Mouse (Mus musculus): ENCODE results near the gene Col5a1. TPM values are rescaled to one million over a fixed set of nuclear protein-coding genes. Genes with fewer than 3 reads are reported as not detected.

Gene Col5a1
- polyA plus RNA-seq, 1 experiment: not detected

DNA sequence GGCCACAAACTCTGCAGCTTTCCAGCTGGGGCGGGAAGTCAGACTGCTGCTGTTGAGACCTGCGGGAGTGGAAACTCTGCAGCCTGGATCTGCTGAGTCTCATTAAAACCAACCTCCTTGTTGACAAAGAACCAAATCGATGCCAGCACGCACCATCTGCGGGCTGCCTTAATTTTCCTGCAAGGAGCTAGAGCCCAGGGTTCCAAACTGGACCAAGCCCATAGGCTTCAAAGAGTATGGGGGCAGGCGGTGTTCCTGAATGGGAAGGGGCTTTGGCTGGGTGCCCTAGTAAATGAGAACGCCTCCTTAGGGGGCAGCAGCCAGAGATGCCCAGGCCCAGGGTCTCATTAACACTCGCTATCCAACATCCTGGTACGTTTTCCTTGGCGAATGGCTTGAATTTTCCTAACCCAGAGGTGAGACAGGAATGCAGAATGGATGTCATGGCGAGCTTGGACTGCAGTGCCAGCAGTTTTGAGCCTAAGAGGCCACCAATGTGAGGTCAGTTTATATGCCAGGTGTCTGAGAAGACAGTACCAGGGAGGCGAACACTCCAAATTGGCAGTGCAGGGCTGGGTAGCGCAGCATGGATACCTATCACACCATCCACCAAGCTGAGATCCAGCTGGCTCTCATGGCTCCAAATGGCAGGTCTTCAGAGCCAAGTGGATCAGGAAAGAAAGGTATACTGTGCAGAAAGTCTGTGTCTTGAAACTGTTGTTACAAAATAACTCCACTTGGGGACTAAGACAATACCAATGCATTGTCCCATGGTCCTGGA lies 9.3 kb upstream of the Col5a1 start:
- Histone ChIP-seq H3K4me1 (ENCODE audit: control insufficient read depth, insufficient read depth, low read length) (peaks cover 2% of the 10 kb centered on the region; the same call in 1 of the 2 replicates), H3K4me3 (ENCODE audit: insufficient read depth, low read depth, low read length) (no peak overlapping the region), H3K27ac (ENCODE audit: insufficient read depth, low read depth, low read length) (no peak overlapping the region)
- WGBS: 65% methylated on average over 13 of the region's 13 CpGs
- TF ChIP-seq CTCF (IDR thresholded peaks at IDR 0.05; ENCODE audit: insufficient read depth, low read depth, low read length): no peak
- no peak for TF ChIP-seq POLR2A (IDR thresholded peaks at IDR 0.05; ENCODE audit: insufficient read depth, low read depth, low read length)

DNA sequence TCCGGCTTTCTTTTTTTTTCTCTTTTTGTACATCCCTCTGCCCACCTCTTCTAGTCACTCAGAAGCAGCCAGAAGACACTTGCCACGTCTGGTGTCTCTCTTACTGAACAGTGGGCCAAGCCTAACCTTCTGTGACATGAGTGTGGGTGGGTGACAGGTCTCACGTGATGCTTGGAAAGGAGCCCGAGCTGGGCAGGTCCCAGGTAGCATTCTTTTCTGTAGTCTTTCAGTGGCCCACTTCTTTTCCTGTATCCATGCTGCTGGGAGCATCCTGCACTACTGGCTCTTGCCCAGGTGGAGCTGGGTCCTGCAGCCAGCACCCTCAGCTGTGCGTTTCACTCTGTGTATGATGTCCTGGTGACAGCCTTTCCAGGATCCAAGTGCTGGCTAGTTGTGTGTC lies 8.2 kb upstream of the Col5a1 start:
- Histone ChIP-seq H3K4me1 (ENCODE audit: control insufficient read depth, insufficient read depth, low read length) (peaks cover 2% of the 10 kb centered on the region; the same call in 1 of the 2 replicates), H3K4me3 (ENCODE audit: insufficient read depth, low read depth, low read length) (no peak overlapping the region), H3K27ac (ENCODE audit: insufficient read depth, low read depth, low read length) (no peak overlapping the region)
- TF ChIP-seq CTCF (IDR thresholded peaks at IDR 0.05; ENCODE audit: insufficient read depth, low read depth, low read length) (no peak), POLR2A (IDR thresholded peaks at IDR 0.05; ENCODE audit: insufficient read depth, low read depth, low read length) (no peak)
- WGBS: 92% methylated on average over 5 of the region's 5 CpGs

DNA sequence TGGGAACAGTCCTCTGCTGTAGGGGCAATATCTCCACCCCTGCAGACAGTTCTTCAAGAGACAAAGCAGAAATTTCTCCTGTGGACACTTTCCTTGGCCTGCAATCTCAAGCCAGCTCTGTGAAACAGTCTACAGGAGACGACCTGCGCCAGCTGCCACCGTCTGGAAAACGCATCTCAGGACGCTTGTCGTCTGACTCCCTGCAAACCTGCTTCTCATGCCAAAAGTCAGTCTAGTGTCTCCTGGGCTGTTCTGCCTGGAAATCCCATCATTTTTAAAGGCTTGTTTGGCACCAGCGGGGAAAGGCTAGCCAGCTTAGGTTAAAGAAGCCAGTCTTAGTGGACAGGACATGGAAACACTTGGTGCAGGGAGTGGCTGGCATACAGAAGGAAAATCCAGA lies 2.9 kb upstream of the Col5a1 start:
- TF ChIP-seq POLR2A (IDR thresholded peaks at IDR 0.05; ENCODE audit: insufficient read depth, low read depth, low read length) (no peak), CTCF (IDR thresholded peaks at IDR 0.05; ENCODE audit: insufficient read depth, low read depth, low read length) (no peak)
- H3K4me3 ChIP-seq (ENCODE audit: insufficient read depth, low read depth, low read length): no peak overlapping the region
- 96% methylated on average over 7 of the region's 7 CpGs for WGBS

DNA sequence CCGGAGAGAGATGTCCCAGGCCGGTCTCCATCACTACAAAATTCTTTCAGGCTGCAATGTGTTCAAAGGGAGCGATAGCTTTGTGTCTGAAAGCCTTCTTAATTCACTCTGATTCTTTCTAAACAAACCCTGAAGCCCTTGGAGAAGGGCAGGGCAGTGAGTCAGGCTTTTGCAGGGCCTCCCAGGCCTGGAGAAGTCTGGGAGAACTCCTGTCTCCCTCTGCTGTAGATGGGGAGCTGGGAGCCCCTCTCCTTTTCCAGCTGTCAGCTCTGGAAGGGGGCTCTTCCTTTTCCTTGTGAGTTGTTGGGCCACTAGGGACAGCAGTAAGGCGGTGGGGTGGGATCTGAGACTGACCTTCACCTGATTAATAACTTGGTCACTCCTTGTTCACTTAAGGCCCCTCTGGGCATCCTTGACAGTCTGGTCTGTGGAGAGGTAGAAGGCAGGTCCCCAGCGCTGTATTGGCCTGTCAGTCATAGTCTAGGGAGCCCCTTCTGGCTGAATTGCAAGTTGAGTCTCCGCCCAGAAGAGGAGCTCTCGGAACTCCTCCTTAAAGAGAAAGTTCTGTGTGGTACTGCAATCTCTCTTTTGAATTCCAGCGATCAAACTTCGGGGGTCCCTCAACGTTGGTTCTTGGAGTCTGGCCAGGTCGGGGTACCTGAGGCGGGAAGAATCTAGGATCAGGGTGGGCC lies 623 bp upstream of the Col5a1 start:
- WGBS: 22% methylated on average over 12 of the region's 12 CpGs
- no peak for TF ChIP-seq CTCF (IDR thresholded peaks at IDR 0.05; ENCODE audit: insufficient read depth, low read depth, low read length)
- H3K27ac ChIP-seq (ENCODE audit: insufficient read depth, low read depth, low read length): no peak overlapping the region
- H3K4me1 ChIP-seq (ENCODE audit: control insufficient read depth, insufficient read depth, low read length): peaks cover 34% of the 10 kb centered on the region
- peak overlapping the region; percentile 52 for H3K4me3 ChIP-seq (ENCODE audit: insufficient read depth, low read depth, low read length)

More for the DNA sequence above, 2.9 kb upstream of the Col5a1 start:
- H3K27ac ChIP-seq (ENCODE audit: insufficient read depth, low read depth, low read length): no peak overlapping the region
- peaks cover 28% of the 10 kb centered on the region for H3K4me1 ChIP-seq (ENCODE audit: control insufficient read depth, insufficient read depth, low read length)

DNA sequence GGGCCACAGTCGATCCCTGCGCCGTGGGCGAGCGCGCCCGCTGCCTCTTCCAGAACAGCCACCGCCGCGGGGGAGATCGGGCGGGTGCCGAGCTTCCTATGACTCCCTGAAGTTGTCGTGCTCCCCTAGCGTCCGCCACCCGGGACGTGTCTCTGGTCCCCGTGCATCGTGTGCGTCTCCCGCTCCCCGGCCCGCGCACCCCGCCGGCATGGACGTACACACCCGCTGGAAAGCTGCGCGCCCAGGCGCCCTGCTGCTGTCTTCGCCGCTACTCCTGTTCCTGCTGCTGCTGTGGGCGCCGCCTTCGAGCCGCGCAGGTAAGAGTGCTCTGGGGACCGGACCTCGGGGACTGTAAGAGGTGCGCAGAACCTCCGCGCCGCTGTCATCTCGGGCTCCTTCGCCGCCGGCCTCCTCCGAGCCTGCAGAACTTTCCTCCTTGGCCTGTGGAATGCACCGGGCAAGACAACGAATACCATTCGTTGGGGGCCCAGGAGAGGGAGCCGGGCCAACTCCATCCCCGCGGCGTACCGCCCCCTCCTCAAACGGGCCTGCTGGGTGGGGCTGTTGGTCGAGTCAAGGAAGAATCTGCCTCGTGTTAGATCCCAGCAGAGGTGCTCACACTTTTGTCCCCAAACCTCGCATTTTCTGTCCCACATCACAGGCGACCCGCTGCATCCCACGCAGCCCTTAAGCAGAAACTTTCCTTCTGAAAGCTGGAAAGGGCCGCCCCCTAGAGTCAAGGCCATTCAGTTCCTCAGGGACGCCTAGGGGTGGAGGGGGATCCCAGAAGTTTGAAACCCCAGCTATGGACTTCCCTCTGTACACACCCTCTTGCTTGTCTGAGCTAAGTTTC lies 609 bp downstream of the Col5a1 start:
- TF ChIP-seq CTCF (IDR thresholded peaks at IDR 0.05; ENCODE audit: insufficient read depth, low read depth, low read length) (peak; percentile 6; the same call in 1 of the 2 replicates), POLR2A (IDR thresholded peaks at IDR 0.05; ENCODE audit: insufficient read depth, low read depth, low read length) (no peak)
- Histone ChIP-seq H3K4me3 (ENCODE audit: insufficient read depth, low read depth, low read length) (peak overlapping the region; percentile 52), H3K4me1 (ENCODE audit: control insufficient read depth, insufficient read depth, low read length) (peaks cover 34% of the 10 kb centered on the region), H3K27ac (ENCODE audit: insufficient read depth, low read depth, low read length) (no peak overlapping the region)
- WGBS: under 1% methylated on average over 67 of the region's 67 CpGs

DNA sequence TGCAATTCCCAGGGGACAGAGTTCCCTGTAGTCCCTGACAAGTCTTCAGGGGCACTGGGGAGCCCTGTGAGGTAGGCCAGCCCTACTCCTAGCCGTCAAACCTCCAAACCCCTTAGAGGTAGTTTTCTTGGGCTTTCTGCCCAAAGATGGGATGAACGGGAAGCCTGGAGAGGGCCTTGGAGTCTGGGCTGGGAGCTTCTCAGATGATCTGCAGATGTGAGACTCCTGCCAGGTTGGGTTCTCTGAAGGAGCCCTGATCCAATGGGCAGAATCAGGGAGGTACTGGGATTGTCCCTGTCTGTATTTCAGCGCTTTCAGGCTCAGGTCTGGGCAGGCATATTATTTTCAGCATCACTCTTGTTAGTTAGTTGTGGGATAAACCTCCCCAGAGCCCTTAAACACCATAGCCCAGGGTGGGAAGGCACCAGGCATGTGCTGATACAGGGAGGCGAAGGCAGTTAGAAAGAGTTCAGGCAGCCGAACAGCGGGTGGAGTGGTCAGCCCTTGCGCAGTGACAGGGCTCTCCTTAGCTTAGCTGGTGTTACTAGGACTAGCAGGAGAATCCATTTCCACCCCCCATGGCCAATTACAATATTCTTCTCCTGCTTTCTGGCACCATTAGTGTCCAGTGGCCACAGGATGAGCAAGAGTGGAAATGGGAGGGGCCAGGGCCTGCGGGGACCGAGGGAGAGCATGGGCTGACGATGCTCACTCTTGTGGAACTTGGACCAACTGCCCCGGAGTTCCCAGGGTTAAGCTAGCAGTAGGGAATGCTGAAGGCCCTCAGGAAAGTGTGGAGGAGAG lies 1.4 kb downstream of the Col5a1 start:
- Histone ChIP-seq H3K27ac (ENCODE audit: insufficient read depth, low read depth, low read length) (no peak overlapping the region), H3K4me1 (ENCODE audit: control insufficient read depth, insufficient read depth, low read length) (peaks cover 35% of the 10 kb centered on the region), H3K4me3 (ENCODE audit: insufficient read depth, low read depth, low read length) (peak overlapping the region; percentile 52; the same call in 1 of the 2 replicates)
- 45% methylated on average over 11 of the region's 11 CpGs for WGBS
- TF ChIP-seq CTCF (IDR thresholded peaks at IDR 0.05; ENCODE audit: insufficient read depth, low read depth, low read length) (no peak), POLR2A (IDR thresholded peaks at IDR 0.05; ENCODE audit: insufficient read depth, low read depth, low read length) (no peak)

DNA sequence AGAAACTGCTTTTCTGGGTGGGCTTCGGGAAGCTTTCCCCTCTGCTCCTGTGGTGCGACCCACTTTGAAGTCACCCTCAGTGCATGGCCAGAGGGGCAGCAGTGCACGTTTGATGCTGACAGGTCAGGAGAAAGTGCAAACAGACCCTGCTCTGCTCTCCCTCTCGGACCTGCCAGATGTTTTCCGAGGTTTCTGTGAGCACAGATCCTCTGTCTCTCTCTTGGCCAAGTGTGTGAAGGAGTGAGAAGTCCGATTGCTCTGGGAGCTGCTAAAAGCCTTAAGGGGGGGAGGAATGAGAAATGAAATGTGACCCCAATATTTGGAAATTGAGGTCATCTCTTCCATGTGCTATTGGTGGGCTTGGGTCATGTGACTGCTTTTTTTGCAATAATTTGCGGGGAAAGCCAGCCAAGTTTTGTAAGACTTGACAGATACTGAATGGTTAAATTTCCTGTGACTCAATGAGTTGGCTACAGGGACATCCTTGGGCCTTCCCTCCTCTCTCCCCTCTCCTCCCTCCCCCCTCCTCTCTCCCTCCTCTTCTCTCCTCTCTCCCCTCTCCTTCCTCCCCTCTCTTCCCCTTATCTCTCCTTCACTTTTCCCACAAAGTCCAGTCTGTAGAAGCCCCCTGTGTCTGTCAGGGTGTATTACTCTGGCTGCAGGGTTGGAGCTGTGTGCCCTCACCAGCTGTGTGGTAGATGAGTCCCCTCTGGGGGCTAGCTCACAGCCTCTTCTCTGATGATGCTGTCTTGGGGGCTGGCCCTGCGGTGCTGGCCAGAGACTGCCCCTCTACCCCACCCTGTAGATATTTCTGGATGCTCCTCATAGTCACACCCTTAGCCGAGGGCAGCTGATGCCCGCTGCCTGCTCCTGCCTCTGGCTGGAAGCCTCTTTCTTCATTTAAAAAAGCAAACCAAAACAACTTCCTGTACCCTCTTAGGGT lies 2.6 kb downstream of the Col5a1 start:
- WGBS: 27% methylated on average over 10 of the region's 10 CpGs
- no peak overlapping the region for H3K4me3 ChIP-seq (ENCODE audit: insufficient read depth, low read depth, low read length)
- TF ChIP-seq POLR2A (IDR thresholded peaks at IDR 0.05; ENCODE audit: insufficient read depth, low read depth, low read length) (no peak), CTCF (IDR thresholded peaks at IDR 0.05; ENCODE audit: insufficient read depth, low read depth, low read length) (no peak)

More for the DNA sequence above, 2.6 kb downstream of the Col5a1 start:
- no peak overlapping the region for H3K27ac ChIP-seq (ENCODE audit: insufficient read depth, low read depth, low read length)
- H3K4me1 ChIP-seq (ENCODE audit: control insufficient read depth, insufficient read depth, low read length): peaks cover 35% of the 10 kb centered on the region

Measured in olfactory bulb, adult 2 months (tissue).